Mouse (Mus musculus): ENCODE results near the gene Cfap77. TPM values are rescaled to one million over a fixed set of nuclear protein-coding genes. Genes with fewer than 3 reads are reported as not detected.

Gene Cfap77
- polyA plus RNA-seq, 1 experiment from 2014 or later = 0.13 TPM

GRCm38 (mm10) chr2:29081965-29082364, 27.1 kb upstream of the Cfap77 start:
- no peaks in the 10 kb centered on the region for H3K4me1 ChIP-seq (replicated peaks)
- no peak overlapping the region for H3K4me2 ChIP-seq
- no peak overlapping the region for H3K4me3 ChIP-seq (replicated peaks)
- WGBS (ENCODE audit: insufficient replicate concordance) = 70% methylated on average over 3 of the region's 3 CpGs
- no peak overlapping the region for H3K9ac ChIP-seq
- no peaks in the 10 kb centered on the region for H3K27me3 ChIP-seq
- peaks cover 90% of the 10 kb centered on the region for H3K36me3 ChIP-seq
- no peak for ATAC-seq (ENCODE audit: low read depth)
- H3K27ac ChIP-seq = no peak overlapping the region
- no peaks in the 10 kb centered on the region for H3K9me3 ChIP-seq (replicated peaks)
- no peak for DNase-seq

- Histone ChIP-seq H3K4me3 (replicated peaks) (no peak overlapping the region), H3K4me1 (replicated peaks) (0 out of 2 replicates have a peak, but pooled peaks cover 3% of the 10 kb centered on the region), H3K27ac (no peak overlapping the region), H3K9me3 (replicated peaks) (no peaks in the 10 kb centered on the region), H3K27me3 (no peaks in the 10 kb centered on the region), H3K36me3 (peaks cover 90% of the 10 kb centered on the region), H3K4me2 (no peak overlapping the region), H3K9ac (no peak overlapping the region)
- no peak for DNase-seq
- 70% methylated on average over 2 of the region's 2 CpGs for WGBS (ENCODE audit: insufficient replicate concordance)
- no peak for ATAC-seq (ENCODE audit: low read depth)
Observed at GRCm38 (mm10) chr2:29076226-29076625, 21.4 kb upstream of the Cfap77 start.

GRCm38 (mm10) chr2:29075331-29076070, 20.6 kb upstream of the Cfap77 start:
- peaks cover 90% of the 10 kb centered on the region for H3K36me3 ChIP-seq
- ATAC-seq (ENCODE audit: low read depth) = no peak

GRCm38 (mm10) chr2:29074676-29075075, 19.8 kb upstream of the Cfap77 start:
- H3K4me1 ChIP-seq (replicated peaks) = 0 out of 2 replicates have a peak, but pooled peaks cover 3% of the 10 kb centered on the region
- no peak overlapping the region for H3K4me3 ChIP-seq (replicated peaks)
- H3K27ac ChIP-seq = no peak overlapping the region
- H3K9me3 ChIP-seq (replicated peaks) = no peaks in the 10 kb centered on the region
- H3K4me2 ChIP-seq = no peak overlapping the region
- WGBS (ENCODE audit: insufficient replicate concordance) = 78% methylated on average over 7 of the region's 7 CpGs
- H3K36me3 ChIP-seq = peaks cover 90% of the 10 kb centered on the region
- no peak for ATAC-seq (ENCODE audit: low read depth)
- no peaks in the 10 kb centered on the region for H3K27me3 ChIP-seq
- DNase-seq = no peak
- H3K9ac ChIP-seq = no peak overlapping the region

More at GRCm38 (mm10) chr2:29075331-29076070, 20.6 kb upstream of the Cfap77 start:
- no peak overlapping the region for H3K9ac ChIP-seq
- DNase-seq = no peak
- H3K9me3 ChIP-seq (replicated peaks) = no peaks in the 10 kb centered on the region
- no peak overlapping the region for H3K4me3 ChIP-seq (replicated peaks)
- H3K27me3 ChIP-seq = no peaks in the 10 kb centered on the region
- no peak overlapping the region for H3K4me2 ChIP-seq
- H3K4me1 ChIP-seq (replicated peaks) = 0 out of 2 replicates have a peak, but pooled peaks cover 3% of the 10 kb centered on the region
- WGBS (ENCODE audit: insufficient replicate concordance) = 81% methylated on average over 11 of the region's 11 CpGs
- no peak overlapping the region for H3K27ac ChIP-seq

GRCm38 (mm10) chr2:29066410-29066809, 11.5 kb upstream of the Cfap77 start:
- H3K9me3 ChIP-seq (replicated peaks) = no peaks in the 10 kb centered on the region
- no peak for DNase-seq
- H3K27me3 ChIP-seq = no peaks in the 10 kb centered on the region
- no peak for ATAC-seq (ENCODE audit: low read depth)
- no peak overlapping the region for H3K27ac ChIP-seq
- peaks cover 13% of the 10 kb centered on the region for H3K4me1 ChIP-seq (replicated peaks)
- WGBS (ENCODE audit: insufficient replicate concordance) = 71% methylated on average over 7 of the region's 7 CpGs
- no peak overlapping the region for H3K4me2 ChIP-seq
- H3K9ac ChIP-seq = no peak overlapping the region
- H3K36me3 ChIP-seq = peaks cover 62% of the 10 kb centered on the region
- no peak overlapping the region for H3K4me3 ChIP-seq (replicated peaks)

- H3K9ac ChIP-seq = no peak overlapping the region
- H3K9me3 ChIP-seq (replicated peaks) = no peaks in the 10 kb centered on the region
- WGBS (ENCODE audit: insufficient replicate concordance) = 81% methylated on average over 6 of the region's 6 CpGs
- H3K27ac ChIP-seq = no peak overlapping the region
- ATAC-seq (ENCODE audit: low read depth) (no peak), DNase-seq (no peak)
- no peak overlapping the region for H3K4me2 ChIP-seq
- peaks cover 56% of the 10 kb centered on the region for H3K36me3 ChIP-seq
- peaks cover 19% of the 10 kb centered on the region for H3K4me1 ChIP-seq (replicated peaks)
- no peak overlapping the region for H3K4me3 ChIP-seq (replicated peaks)
- H3K27me3 ChIP-seq = no peaks in the 10 kb centered on the region
Observed at GRCm38 (mm10) chr2:29065796-29066195, 10.9 kb upstream of the Cfap77 start.

- H3K4me2 ChIP-seq = peak within 1 kb of the TSS; percentile 78
- under 1% methylated on average over 41 of the region's 41 CpGs for WGBS (ENCODE audit: insufficient replicate concordance)
Observed at GRCm38 (mm10) chr2:29060135-29060597, 5.3 kb upstream of the Cfap77 start, which contains the start of gene Ttf1. TSS of gene Ttf1 (plus strand) at chr2:29060262.

GRCm38 (mm10) chr2:29054545-29054935, 326 bp downstream of the Cfap77 start:
- Histone ChIP-seq H3K4me3 (replicated peaks) (peak overlapping the region; percentile 58), H3K9me3 (replicated peaks) (no peaks in the 10 kb centered on the region), H3K9ac (peak overlapping the region; percentile 47), H3K36me3 (no peaks in the 10 kb centered on the region), H3K27ac (no peak overlapping the region), H3K4me2 (peak overlapping the region; percentile 75), H3K27me3 (peaks cover 39% of the 10 kb centered on the region), H3K4me1 (replicated peaks) (peaks cover 13% of the 10 kb centered on the region)
- DNase-seq (no peak), ATAC-seq (ENCODE audit: low read depth) (0 out of 2 replicates have a peak, but pooled peaks have one; percentile 7)
- WGBS (ENCODE audit: insufficient replicate concordance) = 3% methylated on average over 30 of the region's 30 CpGs

More at GRCm38 (mm10) chr2:29060135-29060597, 5.3 kb upstream of the Cfap77 start, which contains the start of gene Ttf1:
- H3K4me1 ChIP-seq (replicated peaks) = peaks cover 27% of the 10 kb centered on the region
- peak within 1 kb of the TSS; percentile 82 for H3K9ac ChIP-seq
- ATAC-seq (ENCODE audit: low read depth) (peak; percentile 94), DNase-seq (peak; percentile 86)
- no peaks in the 10 kb centered on the region for H3K9me3 ChIP-seq (replicated peaks)
- H3K27me3 ChIP-seq = peaks cover 26% of the 10 kb centered on the region
- H3K4me3 ChIP-seq (replicated peaks) = peak within 1 kb of the TSS; percentile 83
- peak within 1 kb of the TSS; percentile 94 for H3K27ac ChIP-seq
- H3K36me3 ChIP-seq = peaks cover 6% of the 10 kb centered on the region; the same call in 1 of the 2 replicates

GRCm38 (mm10) chr2:29053802-29054544, 893 bp downstream of the Cfap77 start:
- H3K9me3 ChIP-seq (replicated peaks) = no peaks in the 10 kb centered on the region
- DNase-seq = peak; percentile 44
- peaks cover 39% of the 10 kb centered on the region for H3K27me3 ChIP-seq
- H3K9ac ChIP-seq = peak overlapping the region; percentile 47
- peaks cover 13% of the 10 kb centered on the region for H3K4me1 ChIP-seq (replicated peaks)
- no peak overlapping the region for H3K27ac ChIP-seq
- peak overlapping the region; percentile 58 for H3K4me3 ChIP-seq (replicated peaks)
- H3K4me2 ChIP-seq = peak overlapping the region; percentile 75
- WGBS (ENCODE audit: insufficient replicate concordance) = 1% methylated on average over 20 of the region's 20 CpGs
- ATAC-seq (ENCODE audit: low read depth) = peak; percentile 25; the same call in 1 of the 2 replicates
- no peaks in the 10 kb centered on the region for H3K36me3 ChIP-seq

GRCm38 (mm10) chr2:29052943-29053454, 1.9 kb downstream of the Cfap77 start:
- Histone ChIP-seq H3K9me3 (replicated peaks) (no peaks in the 10 kb centered on the region), H3K27ac (no peak overlapping the region), H3K4me2 (no peak overlapping the region), H3K27me3 (peaks cover 33% of the 10 kb centered on the region), H3K4me3 (replicated peaks) (no peak overlapping the region), H3K9ac (no peak overlapping the region), H3K36me3 (no peaks in the 10 kb centered on the region), H3K4me1 (replicated peaks) (peaks cover 13% of the 10 kb centered on the region)
- no peak for ATAC-seq (ENCODE audit: low read depth)
- DNase-seq = peak; percentile 37
- 23% methylated on average over 4 of the region's 4 CpGs for WGBS (ENCODE audit: insufficient replicate concordance)

- DNase-seq (no peak), ATAC-seq (ENCODE audit: low read depth) (no peak)
- whole genome bisulfite sequencing (ENCODE audit: insufficient replicate concordance) = 49% methylated on average over 5 of the region's 5 CpGs
Observed at GRCm38 (mm10) chr2:29051932-29052331, 2.9 kb downstream of the Cfap77 start.

More at GRCm38 (mm10) chr2:29051932-29052331, 2.9 kb downstream of the Cfap77 start:
- Histone ChIP-seq H3K4me3 (replicated peaks) (no peak overlapping the region), H3K27ac (no peak overlapping the region), H3K4me2 (no peak overlapping the region), H3K4me1 (replicated peaks) (peaks cover 13% of the 10 kb centered on the region), H3K9me3 (replicated peaks) (no peaks in the 10 kb centered on the region), H3K9ac (no peak overlapping the region), H3K36me3 (no peaks in the 10 kb centered on the region), H3K27me3 (peaks cover 22% of the 10 kb centered on the region)

Data from liver, embryonic 13.5 days (tissue).